Mouse (Mus musculus) layer of hippocampus, postnatal 10 days (tissue): ENCODE results near the gene Il10rb. TPM values are rescaled to one million over a fixed set of nuclear protein-coding genes. Genes with fewer than 3 reads are reported as not detected.

Experiments used
- DNase-seq, 2 experiments: peaks; one replicate each; pipeline ENCODE4 v3.0.0; 2021; ENCODE audit warnings: low spot score in 2 of 2
- long read RNA-seq: library from polyadenylated mRNA; stranded (forward); transcript quantifications from one replicate; pipeline ENCODE4 v2.0.0, GENCODE M21; 2023
- total RNA-seq, 2 experiments: library from RNA; stranded (reverse); gene quantifications; 2 replicates each; pipeline ENCODE4 v1.2.3; 2021

Gene Il10rb
- 1 to 10 TPM; 7.4 to 8.6 TPM for total RNA-seq
- long read RNA-seq, transcript Il10rb-201 (7 exons, 1,850 nt), result major isoform, 6 of 10 reads
- long read RNA-seq, partial matches to known transcripts, result 0 of 10 reads
- long read RNA-seq, other reads (novel, unspliced or antisense), result 4 of 10 reads

DNA sequence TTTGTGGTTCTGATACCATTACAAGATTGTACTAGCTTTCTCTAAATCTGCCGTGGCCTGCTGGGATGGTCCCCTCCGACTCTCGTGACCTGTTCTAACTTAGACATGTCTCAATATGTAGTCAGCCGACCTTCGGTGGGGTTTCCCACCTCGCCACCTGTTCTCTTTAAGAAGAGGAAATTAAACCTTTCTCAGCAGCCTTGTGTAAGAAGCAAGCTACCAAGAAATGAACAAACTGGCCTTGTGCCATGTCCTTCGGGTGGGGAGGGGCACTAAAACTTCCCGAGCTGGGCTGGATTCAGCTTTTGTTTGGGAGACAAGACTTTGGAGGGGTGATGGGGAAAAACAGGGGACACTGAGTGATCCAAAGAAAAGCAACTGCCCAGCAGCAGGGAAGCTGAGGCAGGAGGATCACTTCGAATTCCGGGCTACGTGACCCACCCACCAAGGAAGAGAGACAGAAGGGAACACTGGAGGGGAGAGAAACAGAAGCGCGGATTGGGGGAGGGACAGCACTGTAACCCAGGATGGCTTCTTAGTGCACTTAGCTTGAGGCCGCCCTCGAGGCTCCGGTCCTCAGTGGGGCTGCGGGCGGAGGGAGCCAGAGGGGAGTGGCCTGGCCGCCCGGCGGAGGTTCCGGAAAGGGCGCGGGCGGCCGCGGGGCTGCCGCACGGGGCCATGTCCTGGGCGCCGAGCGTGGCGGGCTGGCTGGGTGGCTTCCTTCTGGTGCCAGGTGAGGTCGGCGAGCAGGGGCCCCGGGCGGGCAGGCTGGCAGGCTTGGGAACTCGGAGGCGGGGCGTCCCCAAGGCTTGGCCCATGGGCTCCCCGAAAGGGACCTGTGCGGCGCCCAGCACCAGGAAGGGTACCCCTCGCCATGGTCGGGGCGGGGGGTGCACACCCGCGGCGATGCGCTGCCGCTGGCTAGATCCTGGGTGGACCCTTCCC lies at the start of gene Il10rb:
Il10rb (plus strand) TSS at position 525 of the 945 bp plus-strand sequence.
- peak; percentile 41 to 55 for DNase-seq

DNA sequence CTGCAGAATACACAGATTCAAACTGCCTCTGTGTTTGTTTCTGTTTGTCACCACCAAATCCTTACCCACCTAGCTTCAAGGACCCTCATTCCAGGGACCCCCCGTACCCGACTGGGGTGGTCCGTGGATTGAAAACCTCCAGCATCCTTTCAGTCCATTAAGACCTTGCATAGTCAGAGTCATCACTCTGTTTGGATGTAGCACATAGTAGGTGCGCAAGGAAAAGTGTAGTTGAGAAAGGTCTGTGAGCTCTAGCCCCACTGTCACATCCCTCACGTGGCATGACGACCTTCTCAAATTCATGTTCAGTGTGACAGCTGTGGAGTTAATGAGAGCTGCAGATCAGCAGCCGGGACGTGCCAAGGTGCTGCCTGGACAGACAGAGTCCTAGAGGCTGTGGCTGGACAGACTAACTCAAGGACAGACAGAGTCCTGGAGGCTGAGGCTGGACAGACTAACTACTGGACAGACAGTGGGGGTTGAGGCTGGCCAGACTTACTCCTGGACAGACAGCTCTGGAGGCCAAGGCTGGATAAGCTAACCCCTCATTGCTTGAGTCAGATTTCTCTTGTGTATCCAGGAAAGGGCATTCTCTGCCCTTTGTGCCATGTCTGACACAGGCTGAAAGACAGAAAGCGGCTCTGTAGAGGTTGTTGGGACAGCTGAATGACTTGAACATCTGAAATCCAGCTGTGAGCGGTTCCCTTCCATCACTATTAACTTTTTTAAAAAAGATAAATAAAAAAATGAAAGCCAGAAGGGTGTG lies 49.0 kb upstream of the Il10rb start:
- no peak for DNase-seq

GRCm38 (mm10) chr16:91357526-91357900 lies 48.5 kb upstream of the Il10rb start:
- DNase-seq, result no peak

DNA sequence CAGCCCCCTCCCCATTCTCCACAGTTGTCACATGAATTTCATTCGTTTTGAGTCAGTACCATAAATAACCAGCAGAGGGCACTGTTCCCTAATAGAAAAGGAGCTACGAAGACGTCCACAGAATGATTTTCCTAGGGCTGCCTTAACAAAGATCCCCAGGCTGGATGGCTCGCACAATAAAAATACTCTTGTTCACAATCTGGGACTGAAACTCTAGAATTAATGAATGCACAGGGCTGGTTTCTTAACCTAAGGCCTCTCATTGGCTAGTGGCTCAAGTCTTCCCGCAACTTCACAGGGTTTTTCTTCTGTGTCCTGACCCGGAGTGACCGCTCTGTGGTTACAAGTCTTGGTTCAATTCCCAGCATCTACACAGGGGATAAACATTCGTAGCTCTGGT lies 47.4 kb upstream of the Il10rb start:
- peak; percentile 60 to 73 for DNase-seq

DNA sequence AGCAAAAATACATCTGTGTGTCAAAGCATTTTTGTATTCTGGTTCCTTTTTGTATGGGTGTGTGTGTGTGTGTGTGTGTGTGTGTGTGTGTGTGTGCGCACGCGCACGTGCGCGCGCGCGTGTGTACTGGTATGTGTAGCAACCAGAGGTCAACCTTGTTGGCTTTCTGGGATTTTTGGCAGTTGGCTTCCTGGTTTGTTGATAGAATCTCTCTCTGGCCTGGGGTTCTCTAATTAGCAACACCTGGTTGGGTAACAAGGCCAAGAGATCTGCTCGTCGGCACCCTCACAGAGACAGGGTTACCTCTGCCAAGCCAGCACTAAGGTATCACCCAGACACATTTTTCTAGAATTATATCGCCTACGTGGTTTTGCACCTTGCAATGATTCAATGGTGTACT lies 46.4 kb upstream of the Il10rb start:
- no peak for DNase-seq

- no peak for DNase-seq
These were observed 45.8 kb upstream of the Il10rb start for GRCm38 (mm10) chr16:91360162-91360561.

GRCm38 (mm10) chr16:91362006-91362405 lies 44.0 kb upstream of the Il10rb start:
- DNase-seq, result no peak

- no peak for DNase-seq
These were observed 43.2 kb upstream of the Il10rb start for GRCm38 (mm10) chr16:91362616-91363272.

DNA sequence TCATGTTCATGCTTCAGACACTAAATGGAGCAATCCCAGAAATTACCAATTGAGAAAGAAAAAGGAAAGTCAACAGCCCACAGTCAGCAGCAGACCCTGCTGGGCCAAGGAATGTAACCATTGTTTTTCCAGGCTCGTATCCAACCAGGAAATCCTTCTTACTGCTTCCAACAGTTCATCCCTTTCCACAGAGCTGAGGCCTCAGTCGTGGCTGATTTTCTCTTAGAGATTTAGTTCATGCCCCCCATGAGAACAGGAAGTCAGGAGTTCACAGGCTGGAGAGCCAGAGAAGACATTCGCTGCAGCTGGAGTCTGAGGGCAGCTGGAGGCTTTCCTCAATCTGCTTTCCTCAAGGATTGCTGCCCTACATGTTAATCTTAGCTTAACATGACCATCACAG lies 42.5 kb upstream of the Il10rb start:
- DNase-seq, result no peak

- no peak for DNase-seq
These were observed 39.4 kb upstream of the Il10rb start for GRCm38 (mm10) chr16:91366567-91366966.

GRCm38 (mm10) chr16:91367066-91367465 lies 38.9 kb upstream of the Il10rb start:
- DNase-seq, result no peak

- peak; percentile 79 to 83 for DNase-seq
These were observed 33.1 kb upstream of the Il10rb start, which contains the start of gene Ifnar2 for GRCm38 (mm10) chr16:91372577-91373472. Ifnar2 (plus strand) TSS chr16:91372783.

DNA sequence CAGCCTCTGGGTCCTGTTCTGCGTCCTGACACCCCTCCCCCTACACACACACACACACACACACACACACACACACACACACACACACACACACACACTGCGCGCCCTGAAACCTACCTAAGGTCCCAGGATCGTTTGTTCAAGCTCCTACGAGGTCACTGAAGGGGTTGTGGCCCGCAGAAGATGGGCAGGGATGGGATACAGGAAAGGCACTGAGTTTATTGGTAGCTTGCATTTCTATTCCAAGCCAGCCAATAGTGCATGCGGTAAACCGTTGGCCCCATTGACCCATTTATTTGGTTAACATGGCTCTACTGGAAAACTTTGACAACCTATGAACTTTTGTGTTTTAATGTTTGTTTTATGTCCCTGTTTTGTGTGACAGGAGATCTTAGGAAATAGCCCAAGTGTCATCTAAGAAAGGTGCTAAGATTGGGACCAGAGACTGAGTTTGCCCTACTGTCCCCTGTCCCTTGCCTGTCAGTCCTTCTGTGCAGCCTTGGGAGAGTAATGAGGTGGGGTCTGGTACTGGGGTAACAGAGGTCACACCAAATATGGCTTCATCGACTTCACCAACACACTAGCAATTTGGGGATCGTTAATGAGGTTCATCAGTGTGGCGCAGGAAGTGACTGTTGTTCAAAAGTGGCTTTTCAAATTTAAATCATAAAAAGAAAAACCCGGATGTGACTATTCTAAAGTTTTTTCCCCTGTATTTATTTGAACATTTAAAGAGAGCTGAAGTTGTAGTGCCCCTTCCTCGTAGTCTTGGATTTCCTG lies 32.3 kb upstream of the Il10rb start:
- DNase-seq, result no peak

DNA sequence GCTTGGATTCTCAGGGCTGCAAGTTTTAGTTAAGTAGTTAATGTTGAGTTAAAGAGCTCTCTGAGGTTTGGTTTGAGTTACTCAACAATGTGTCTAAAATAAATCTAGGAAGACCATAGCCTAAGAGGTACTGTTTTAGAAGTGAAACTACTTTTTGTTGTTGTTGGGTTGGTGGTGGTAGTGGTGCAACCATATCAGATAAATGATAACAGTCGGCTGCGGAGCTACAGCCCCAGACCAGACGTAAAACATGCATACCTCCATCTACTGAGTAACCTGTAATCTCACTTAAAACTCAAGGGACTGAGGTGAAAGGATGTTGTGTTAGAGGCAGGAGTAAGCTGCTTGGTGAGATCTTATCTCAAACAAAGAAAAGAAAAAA lies 31.7 kb upstream of the Il10rb start:
- DNase-seq, result no peak

GRCm38 (mm10) chr16:91376701-91377100 lies 29.3 kb upstream of the Il10rb start:
- no peak for DNase-seq

GRCm38 (mm10) chr16:91378431-91378986 lies 27.5 kb upstream of the Il10rb start:
- DNase-seq, result no peak

GRCm38 (mm10) chr16:91378991-91379390 lies 27.0 kb upstream of the Il10rb start:
- DNase-seq, result no peak

DNA sequence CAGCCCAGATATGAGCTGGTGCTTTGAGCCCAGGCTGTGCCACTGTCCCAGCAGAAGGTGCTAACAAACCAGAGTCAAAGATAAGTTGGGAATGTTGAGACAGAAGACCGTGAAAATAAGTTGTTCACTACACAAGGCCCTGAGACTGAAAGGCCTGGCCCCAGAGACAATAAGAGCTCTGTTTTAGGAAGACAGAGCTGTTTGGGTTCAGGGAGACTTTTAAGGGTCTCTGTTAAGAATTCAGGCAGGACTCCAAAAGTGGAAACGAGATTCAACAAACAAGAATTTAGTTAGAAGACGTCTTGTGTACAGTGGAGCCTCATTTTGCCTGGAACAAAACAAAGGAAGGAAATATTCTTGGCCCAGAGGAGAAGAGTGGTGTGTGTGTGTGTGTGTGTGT lies 26.6 kb upstream of the Il10rb start:
- no peak for DNase-seq

DNA sequence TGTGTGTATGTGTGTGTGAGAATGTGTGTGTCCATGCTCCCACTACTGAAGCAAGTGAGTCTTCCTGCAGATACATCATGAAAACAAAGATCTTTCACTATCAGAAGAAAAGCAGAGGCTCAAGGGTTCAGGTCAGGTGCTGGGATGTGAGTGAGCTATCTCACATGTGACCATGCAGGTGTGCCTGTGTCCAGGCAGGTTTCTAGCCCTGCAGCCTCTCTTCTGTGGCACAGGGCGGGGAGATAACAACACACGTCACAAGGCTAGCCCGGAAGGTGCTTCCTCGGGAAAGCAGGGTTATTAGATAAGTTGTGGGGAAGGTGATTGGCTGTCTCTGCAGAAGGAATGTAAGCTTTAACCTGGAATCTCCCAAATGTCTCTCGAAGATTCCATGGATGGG lies 25.8 kb upstream of the Il10rb start:
- DNase-seq, result no peak
